8 mouse cellular contexts compared by ENCODE assay signal in the genomic region with DNA sequence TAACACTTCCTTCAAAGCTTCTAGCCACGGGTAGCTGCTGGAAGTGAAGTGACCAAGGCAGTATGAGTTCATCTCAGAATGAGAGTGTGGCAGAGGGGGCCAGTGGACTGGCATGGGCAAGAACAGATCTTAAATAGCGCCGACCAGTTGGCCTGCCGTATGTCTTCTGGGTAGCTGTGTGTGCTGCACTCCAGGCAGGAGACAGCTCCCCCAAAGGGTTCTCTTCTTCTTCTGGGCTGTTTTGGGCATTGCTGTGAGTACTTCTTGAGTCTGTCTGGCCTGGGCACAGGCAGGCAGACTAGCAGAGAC. TPM values are rescaled to one million over a fixed set of nuclear protein-coding genes. Genes with fewer than 3 reads are reported as not detected.
DNase-seq lines count a peak whose midpoint lies in the region; ATAC-seq and TF ChIP-seq lines count a peak whose summit lies in the region.

No protein-coding gene starts in this region.

- H3K4me2 ChIP-seq in limb, embryonic 12.5 days = peak overlapping the region; percentile 5; the same call in 1 of the 2 replicates
- H3K4me2 ChIP-seq in hindbrain, embryonic 13.5 days = peak overlapping the region; percentile 11
- no peak overlapping the region for H3K4me2 ChIP-seq in midbrain, postnatal 0 days (ENCODE audit: low read depth, low read length, poor library complexity, severe bottlenecking)

- no peaks in the 10 kb centered on the region for H3K9me3 ChIP-seq in limb, embryonic 12.5 days
- no peaks in the 10 kb centered on the region for H3K9me3 ChIP-seq in limb, embryonic 10.5 days (replicated peaks)
- H3K9me3 ChIP-seq in hindbrain, embryonic 13.5 days = no peaks in the 10 kb centered on the region
- no peaks in the 10 kb centered on the region for H3K9me3 ChIP-seq in midbrain, postnatal 0 days (ENCODE audit: low read length)

- peaks cover 76% of the 10 kb centered on the region for H3K36me3 ChIP-seq in limb, embryonic 12.5 days
- peaks cover 99% of the 10 kb centered on the region for H3K36me3 ChIP-seq in limb, embryonic 10.5 days
- peaks cover 10% of the 10 kb centered on the region for H3K36me3 ChIP-seq in hindbrain, embryonic 13.5 days
- H3K36me3 ChIP-seq in midbrain, postnatal 0 days (ENCODE audit: insufficient read depth, low read length) = no peaks in the 10 kb centered on the region

- no peak for TF ChIP-seq POLR2A in cerebellum, adult 2 months (IDR thresholded peaks at IDR 0.05; ENCODE audit: borderline replicate concordance, insufficient read depth, low read length)

- no peak overlapping the region for H3K9ac ChIP-seq in limb, embryonic 12.5 days (replicated peaks)
- peak overlapping the region; percentile 43; the same call in 1 of the 2 replicates for H3K9ac ChIP-seq in hindbrain, embryonic 13.5 days
- H3K9ac ChIP-seq in midbrain, postnatal 0 days (replicated peaks; ENCODE audit: low read length, poor library complexity, severe bottlenecking) = no peak overlapping the region

- no peak overlapping the region for H3K4me3 ChIP-seq in cerebellum, adult 2 months (replicated peaks; ENCODE audit: insufficient read depth, low read depth, low read length)
- no peak overlapping the region for H3K4me3 ChIP-seq in limb, embryonic 12.5 days (replicated peaks)
- no peak overlapping the region for H3K4me3 ChIP-seq in limb, embryonic 10.5 days
- no peak overlapping the region for H3K4me3 ChIP-seq in hindbrain, embryonic 13.5 days
- no peak overlapping the region for H3K4me3 ChIP-seq in midbrain, postnatal 0 days (ENCODE audit: low read depth, low read length)

- no peak for TF ChIP-seq CTCF in cerebellum, adult 2 months (IDR thresholded peaks at IDR 0.05; ENCODE audit: borderline replicate concordance, insufficient read depth, low read depth, low read length)
- TF ChIP-seq CTCF in midbrain, postnatal 0 days (IDR thresholded peaks at IDR 0.05) = no peak

- 0% methylated on average over 4 of the region's 4 CpGs for WGBS in cerebellum, adult 2 months
- WGBS in limb, embryonic 12.5 days = 69% methylated on average over 4 of the region's 4 CpGs
- 65% methylated on average over 4 of the region's 4 CpGs for WGBS in limb, embryonic 10.5 days
- 34% methylated on average over 4 of the region's 4 CpGs for WGBS in hindbrain, embryonic 13.5 days
- 35% methylated on average over 4 of the region's 4 CpGs for WGBS in midbrain, postnatal 0 days

- peak overlapping the region; percentile 29; the same call in 1 of the 2 replicates for H3K27ac ChIP-seq in cerebellum, adult 2 months (ENCODE audit: insufficient read depth, low read length)
- H3K27ac ChIP-seq in limb, embryonic 12.5 days = 0 out of 2 replicates have a peak overlapping the region, but pooled peaks have one; percentile 8
- H3K27ac ChIP-seq in limb, embryonic 10.5 days = no peak overlapping the region
- H3K27ac ChIP-seq in hindbrain, embryonic 13.5 days = peak overlapping the region; percentile 88
- H3K27ac ChIP-seq in midbrain, postnatal 0 days (ENCODE audit: low read depth, low read length) = peak overlapping the region; percentile 21; the same call in 1 of the 2 replicates

- H3K27me3 ChIP-seq in cerebellum, adult 2 months (ENCODE audit: control insufficient read depth, insufficient read depth, low read length) = no peaks in the 10 kb centered on the region
- H3K27me3 ChIP-seq in limb, embryonic 12.5 days = no peaks in the 10 kb centered on the region
- no peaks in the 10 kb centered on the region for H3K27me3 ChIP-seq in limb, embryonic 10.5 days (ENCODE audit: low read depth, poor library complexity, severe bottlenecking)
- H3K27me3 ChIP-seq in hindbrain, embryonic 13.5 days = no peaks in the 10 kb centered on the region
- no peaks in the 10 kb centered on the region for H3K27me3 ChIP-seq in midbrain, postnatal 0 days (ENCODE audit: insufficient read depth, low read length)

- H3K4me1 ChIP-seq in cerebellum, adult 2 months (ENCODE audit: control insufficient read depth, insufficient read depth, low read length) = peaks cover 83% of the 10 kb centered on the region
- H3K4me1 ChIP-seq in limb, embryonic 12.5 days (replicated peaks) = peaks cover 97% of the 10 kb centered on the region
- peaks cover 93% of the 10 kb centered on the region for H3K4me1 ChIP-seq in limb, embryonic 10.5 days
- H3K4me1 ChIP-seq in hindbrain, embryonic 13.5 days (replicated peaks) = peaks cover 98% of the 10 kb centered on the region
- peaks cover 37% of the 10 kb centered on the region for H3K4me1 ChIP-seq in midbrain, postnatal 0 days (ENCODE audit: insufficient read depth, low read length)

- ATAC-seq in limb, embryonic 12.5 days (ENCODE audit: insufficient number of reproducible peaks, insufficient read depth, low FRiP score, low TSS enrichment, low read depth) = no peak
- no peak for ATAC-seq in hindbrain, embryonic 13.5 days (ENCODE audit: low FRiP score)
- no peak for ATAC-seq in midbrain, postnatal 0 days (ENCODE audit: low FRiP score)

- DNase-seq in cerebellum, adult 2 months = no peak
- DNase-seq in cerebellum, adult 9-10 months = no peak
- no peak for DNase-seq in limb, embryonic 10.5 days (ENCODE audit: low spot score)
- DNase-seq in midbrain, postnatal 0 days (ENCODE audit: low spot score) = no peak
- no peak for DNase-seq in embryo, embryonic 10 days (ENCODE audit: low spot score)
- no peak for DNase-seq in MN1 (ENCODE audit: low spot score)

RNA-seq across cellular contexts. Expression of a gene that starts 29.4 kb away (rescaled TPM):
- polyA plus RNA-seq in cerebellum, adult 2 months (2012; rRNA removed) = 126 and 134 TPM in 2 replicates
- polyA plus RNA-seq in limb, embryonic 12.5 days (2016; fragmentation: Nextera tagmentation; extraction: Ambion mirVana) = 278 and 295 TPM in 2 replicates
- 225 and 250 TPM in 2 replicates for polyA plus RNA-seq in limb, embryonic 10.5 days (2016; fragmentation: Nextera tagmentation; extraction: Ambion mirVana)
- polyA plus RNA-seq in hindbrain, embryonic 13.5 days (2015; fragmentation: Nextera tagmentation; extraction: Ambion mirVana) = 179 and 180 TPM in 2 replicates
- total RNA-seq in midbrain, postnatal 0 days (2014; rRNA removed) = 172 and 176 TPM in 2 replicates
- polyA plus RNA-seq in midbrain, postnatal 0 days (2015; fragmentation: Nextera tagmentation; extraction: Ambion mirVana) = 110 and 126 TPM in 2 replicates
